Mouse (Mus musculus) hindlimb bud, embryonic 11.5 days (tissue): ENCODE measurements around the gene Gm3952.

ENCODE experiments used
- DNase-seq: peaks from one replicate; pipeline ENCODE4 v3.0.0-alpha.2; 2012; ENCODE audit warnings: low read depth, low spot score; ENCODE audit errors: extremely low spot score

Gm3952 gene

GRCm38 (mm10) chr8:128798594-128798993 lies at the start of gene Gm3952:
TSS of gene Gm3952 (minus strand) at chr8:128798694.
- DNase-seq: no peak

- no peak for DNase-seq
Measured at GRCm38 (mm10) chr8:128843749-128844148, 45.3 kb upstream of the Gm3952 start.

- DNase-seq: no peak
Measured at GRCm38 (mm10) chr8:128812521-128812920, 14.0 kb upstream of the Gm3952 start.

GRCm38 (mm10) chr8:128735692-128736091 lies 62.8 kb downstream of the Gm3952 start:
- no peak for DNase-seq

GRCm38 (mm10) chr8:128734118-128734517 lies 64.4 kb downstream of the Gm3952 start:
- no peak for DNase-seq

- DNase-seq: no peak
Measured at GRCm38 (mm10) chr8:128732254-128732653, 66.2 kb downstream of the Gm3952 start.

GRCm38 (mm10) chr8:128727213-128727612 lies 71.3 kb downstream of the Gm3952 start:
- no peak for DNase-seq

- DNase-seq: no peak
Measured at GRCm38 (mm10) chr8:128724819-128725218, 73.7 kb downstream of the Gm3952 start.

GRCm38 (mm10) chr8:128716184-128716583 lies 82.3 kb downstream of the Gm3952 start:
- no peak for DNase-seq

- DNase-seq: no peak
Measured at GRCm38 (mm10) chr8:128709261-128709660, 89.2 kb downstream of the Gm3952 start.

GRCm38 (mm10) chr8:128704836-128705235 lies 93.7 kb downstream of the Gm3952 start:
- no peak for DNase-seq

- DNase-seq: no peak
Measured at GRCm38 (mm10) chr8:128704376-128704775, 94.1 kb downstream of the Gm3952 start.

- DNase-seq: no peak
Measured at GRCm38 (mm10) chr8:128697945-128698344, 100.5 kb downstream of the Gm3952 start.

- DNase-seq: no peak
Measured at GRCm38 (mm10) chr8:128696701-128697397, 101.6 kb downstream of the Gm3952 start.
